ENCODE assay signal across 9 mouse cellular contexts in genomic region chr11:98355732-98356299, GRCm38 (mm10). TPM values are rescaled to one million over a fixed set of nuclear protein-coding genes. Genes with fewer than 3 reads are reported as not detected.
A peak's percentile ranks its signal among the peaks of the same experiment; 100 is the strongest.
DNase-seq lines count a peak whose midpoint lies in the region; ATAC-seq lines count a peak whose summit lies in the region.
"Had no signal": no experiment of that assay in that cellular context is flagged by ENCODE, and none has a peak within 500 bp of the region (broad histone marks: within the 10 kb centered on the region; RNA-seq: fewer than 3 reads in every experiment).

No protein-coding gene starts in this region.

- DNase-seq in frontal cortex, postnatal 10 days (ENCODE audit: low spot score in 2 of 2): no peak
- DNase-seq in A20 (ENCODE audit: low read depth, low spot score): peak; percentile 79
- DNase-seq in frontal cortex, postnatal 36 days (ENCODE audit: low spot score in 2 of 2): peak; percentile 56 to 73
- DNase-seq in layer of hippocampus, adult 9-10 months (ENCODE audit: low spot score): peak; percentile 71
- no peak for DNase-seq in urinary bladder, postnatal 36 days (ENCODE audit: low spot score in 2 of 2)

- 0 out of 2 replicates have a peak, but pooled peaks have one; percentile 8 for ATAC-seq in frontal cortex, adult (ENCODE audit: low TSS enrichment)
- ATAC-seq in activated CD4-positive, CD25-positive, alpha-beta regulatory T cell, adult 4 months: peak; percentile 68
- peak; percentile 47 for ATAC-seq in neutrophil, adult 5-6 weeks (ENCODE audit: extremely low read depth, insufficient number of reproducible peaks, low FRiP score, poor library complexity, severe bottlenecking)

RNA-seq across cellular contexts. Expression of gene Stard3, which starts 2.4 kb away (rescaled TPM):
- polyA plus RNA-seq in activated CD4-positive, CD25-positive, alpha-beta regulatory T cell, adult 4 months (2017; shearing (Covaris generic)): 10 to 100 TPM; 33.3 to 42.1 TPM
- 36.2 and 47.1 TPM in 2 replicates for total RNA-seq in neutrophil, adult 5-6 weeks (2017)

RNA-seq across cellular contexts. Expression of gene Ppp1r1b, which starts 7.6 kb away (rescaled TPM):
- polyA plus RNA-seq in activated CD4-positive, CD25-positive, alpha-beta regulatory T cell, adult 4 months (2017; shearing (Covaris generic)): not detected
- total RNA-seq in neutrophil, adult 5-6 weeks (2017): not detected in 2 replicates

RNA-seq across cellular contexts. Expression of gene Neurod2, which starts 26.4 kb away (rescaled TPM):
- not detected for polyA plus RNA-seq in activated CD4-positive, CD25-positive, alpha-beta regulatory T cell, adult 4 months (2017; shearing (Covaris generic))
- not detected in 2 replicates for total RNA-seq in neutrophil, adult 5-6 weeks (2017)
- polyA plus RNA-seq: liver, embryonic 16.5 days had no signal

RNA-seq across cellular contexts. Expression of gene Tcap, which starts 27.8 kb away (rescaled TPM):
- polyA plus RNA-seq in activated CD4-positive, CD25-positive, alpha-beta regulatory T cell, adult 4 months (2017; shearing (Covaris generic)): not detected
- total RNA-seq in neutrophil, adult 5-6 weeks (2017): not detected in 2 replicates

RNA-seq across cellular contexts. Expression of gene Pnmt, which starts 30.4 kb away (rescaled TPM):
- polyA plus RNA-seq in activated CD4-positive, CD25-positive, alpha-beta regulatory T cell, adult 4 months (2017; shearing (Covaris generic)): not detected
- not detected in 2 replicates for total RNA-seq in neutrophil, adult 5-6 weeks (2017)

Comparison
In these comparisons a context has a peak if more than half of its experiments do, and no peak if none do; other contexts are left out.
1. DNase-seq: peak in A20 (single experiment), frontal cortex, postnatal 36 days (2 of 2) and layer of hippocampus, adult 9-10 months (single experiment); none in frontal cortex, postnatal 10 days (0 of 2) and urinary bladder, postnatal 36 days (0 of 2).
2. ATAC-seq: peak in every context shown above with its lines; median percentile 68 in activated CD4-positive, CD25-positive, alpha-beta regulatory T cell, adult 4 months; 47 in neutrophil, adult 5-6 weeks; 8 in frontal cortex, adult.